Mouse (Mus musculus) ES-E14 (cell line): ENCODE data around the gene Kdelr1.

ENCODE experiments used
- HCFC1 ChIP-seq: IDR thresholded peaks from 2 replicates; pipeline ENCODE4 v1.6.1; 2012; ENCODE audit warnings: low read length, inconsistent platforms, borderline replicate concordance; ENCODE audit not compliant: insufficient read depth
- ZC3H11A ChIP-seq: IDR thresholded peaks from 2 replicates; pipeline ENCODE4 v1.6.1; 2012; ENCODE audit warnings: low read depth, mild to moderate bottlenecking, inconsistent platforms, low read length, borderline replicate concordance

DNA sequence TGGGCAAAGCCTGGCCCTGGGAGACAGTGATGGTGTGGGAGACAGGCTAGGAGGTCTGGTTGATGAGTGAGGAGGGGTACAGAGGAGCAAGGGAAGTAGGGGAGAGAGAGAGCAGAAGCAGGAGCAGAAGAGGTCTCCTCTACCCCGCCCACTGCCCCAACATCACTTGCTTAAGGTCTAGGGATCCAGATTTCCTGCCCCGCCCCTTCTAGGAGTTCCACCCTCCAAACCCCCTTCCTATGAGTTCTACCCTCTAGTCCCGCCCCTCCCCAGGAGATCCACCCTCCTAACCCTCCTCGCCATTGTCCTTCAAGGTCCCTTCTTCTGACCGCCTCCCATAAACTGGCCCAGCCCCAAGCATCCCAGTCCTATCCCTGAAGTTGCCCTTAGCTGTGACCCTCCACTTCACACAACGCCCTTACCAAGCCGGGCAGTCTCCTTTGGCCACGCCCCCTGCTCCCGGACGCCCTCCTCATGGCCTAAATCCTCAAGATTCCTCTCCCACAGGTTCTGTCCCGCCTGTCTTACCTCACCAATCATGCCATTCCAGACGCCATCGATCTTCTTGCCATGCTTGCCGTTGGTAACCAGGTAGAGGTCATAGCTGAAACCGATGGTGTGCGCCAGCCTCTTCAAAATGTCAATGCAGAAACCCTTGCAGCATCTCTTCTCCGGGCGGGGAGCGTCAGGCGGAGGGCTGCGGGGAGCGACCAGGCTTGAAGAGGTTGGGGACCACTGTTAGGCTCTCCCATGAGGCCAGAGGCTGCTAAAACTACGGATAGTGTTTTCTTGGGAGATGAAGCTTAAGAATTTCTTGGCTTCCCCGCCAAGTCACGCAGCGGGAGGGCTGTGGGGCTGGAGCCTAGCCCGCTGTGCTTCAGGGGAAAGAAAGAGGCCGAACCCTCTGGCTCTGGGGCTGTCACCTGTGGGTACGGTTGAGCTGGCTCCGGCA is 15.3 kb upstream of the Kdelr1 start:
- TF ChIP-seq HCFC1 (no peak), ZC3H11A (no peak)
